Mouse (Mus musculus) embryonic facial prominence, embryonic 13.5 days (tissue): ENCODE results near the gene Ghrh. TPM values are rescaled to one million over a fixed set of nuclear protein-coding genes. Genes with fewer than 3 reads are reported as not detected.

Experiments
- ATAC-seq: fragments of 200-750 bp; cut with Nextera tagmentation; 2 replicates; pipeline ENCODE4 v1.8.0; 2017; ENCODE audit warnings: low read depth; ENCODE audit not compliant: insufficient number of reproducible peaks, insufficient read depth, low FRiP score, low TSS enrichment
- H3K27ac ChIP-seq: fragments of 300-500 bp; sonication (generic); 2 replicates; pipeline ENCODE4 v1.5.1; 2015; ENCODE audit warnings: moderate library complexity, mild to moderate bottlenecking, inconsistent platforms
- H3K27me3 ChIP-seq: fragments of 300-500 bp; sonication (generic); 2 replicates; pipeline ENCODE4 v1.6.1; 2015; ENCODE audit warnings: mild to moderate bottlenecking, inconsistent platforms
- H3K36me3 ChIP-seq: fragments of 300-500 bp; sonication (generic); 2 replicates; pipeline ENCODE4 v1.6.1; 2015; ENCODE audit warnings: mild to moderate bottlenecking, inconsistent platforms
- H3K4me1 ChIP-seq: fragments of 300-500 bp; sonication (generic); 2 replicates; pipeline ENCODE4 v1.6.1; 2015; ENCODE audit warnings: inconsistent platforms
- H3K4me2 ChIP-seq: fragments of 300-500 bp; sonication (generic); 2 replicates; pipeline ENCODE4 v1.6.1; 2015; ENCODE audit warnings: moderate library complexity, mild to moderate bottlenecking, inconsistent platforms
- H3K4me3 ChIP-seq: fragments of 300-500 bp; sonication (generic); 2 replicates; pipeline ENCODE4 v1.5.1; 2015; ENCODE audit warnings: mild to moderate bottlenecking, inconsistent platforms
- H3K9ac ChIP-seq: fragments of 300-500 bp; sonication (generic); 2 replicates; pipeline ENCODE4 v1.6.1; 2015; ENCODE audit warnings: mild to moderate bottlenecking, inconsistent platforms
- H3K9me3 ChIP-seq: fragments of 300-500 bp; sonication (generic); 2 replicates; pipeline ENCODE4 v1.6.1; 2016; ENCODE audit warnings: inconsistent platforms
- WGBS: fragments of 180-500 bp; shearing (Covaris S2); methylation state at CpG from one replicate; pipeline ENCODE4 v1.1.7; 2015; ENCODE audit warnings: mixed read lengths; 5-methylcytosine and 5-hydroxymethylcytosine counted together
- polyA plus RNA-seq: library from polyadenylated mRNA; unstranded; fragments of >200 nt; fragmentation: Nextera tagmentation; extraction: Ambion mirVana; gene quantifications from 2 replicates; pipeline ENCODE4 v1.2.1, GENCODE M21; 2015

Gene Ghrh
- polyA plus RNA-seq, 1 experiment from 2014 or later: 1.3 TPM

GRCm38 (mm10) chr2:157375051-157375450 lies 27.7 kb upstream of the Ghrh start:
- Histone ChIP-seq H3K4me2 (no peak overlapping the region), H3K9me3 (no peaks in the 10 kb centered on the region), H3K36me3 (peaks cover 13% of the 10 kb centered on the region), H3K4me1 (peaks cover 15% of the 10 kb centered on the region), H3K27me3 (no peaks in the 10 kb centered on the region), H3K4me3 (no peak overlapping the region), H3K9ac (no peak overlapping the region), H3K27ac (no peak overlapping the region)
- no peak for ATAC-seq
- 45% methylated on average over 8 of the region's 8 CpGs for WGBS

DNA sequence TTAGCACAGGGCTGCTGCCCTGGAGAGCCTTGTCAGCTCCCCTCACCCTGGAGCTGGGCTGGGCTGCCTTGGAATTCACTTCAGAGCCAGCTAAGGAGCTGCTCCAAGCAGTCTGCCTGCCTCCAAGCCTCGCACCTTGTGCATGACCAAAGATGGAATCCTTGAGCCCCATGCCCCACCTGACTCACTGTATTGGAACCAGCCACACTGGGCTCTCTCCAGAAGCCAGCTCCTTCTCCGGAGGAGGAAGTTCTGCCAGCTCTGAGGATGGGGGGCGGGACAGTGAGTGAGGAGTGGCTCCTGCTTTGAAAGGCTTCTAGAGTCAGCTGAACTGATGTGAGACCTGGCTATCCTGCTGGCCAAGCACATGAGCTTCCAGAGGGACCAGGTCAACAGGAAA lies 26.4 kb upstream of the Ghrh start:
- H3K9ac ChIP-seq: no peak overlapping the region
- peaks cover 6% of the 10 kb centered on the region; the same call in 1 of the 2 replicates for H3K36me3 ChIP-seq
- H3K4me2 ChIP-seq: no peak overlapping the region
- H3K27me3 ChIP-seq: no peaks in the 10 kb centered on the region
- 81% methylated on average over 3 of the region's 3 CpGs for WGBS
- ATAC-seq: no peak
- H3K27ac ChIP-seq: no peak overlapping the region
- no peaks in the 10 kb centered on the region for H3K9me3 ChIP-seq
- H3K4me3 ChIP-seq: no peak overlapping the region
- peaks cover 18% of the 10 kb centered on the region for H3K4me1 ChIP-seq

DNA sequence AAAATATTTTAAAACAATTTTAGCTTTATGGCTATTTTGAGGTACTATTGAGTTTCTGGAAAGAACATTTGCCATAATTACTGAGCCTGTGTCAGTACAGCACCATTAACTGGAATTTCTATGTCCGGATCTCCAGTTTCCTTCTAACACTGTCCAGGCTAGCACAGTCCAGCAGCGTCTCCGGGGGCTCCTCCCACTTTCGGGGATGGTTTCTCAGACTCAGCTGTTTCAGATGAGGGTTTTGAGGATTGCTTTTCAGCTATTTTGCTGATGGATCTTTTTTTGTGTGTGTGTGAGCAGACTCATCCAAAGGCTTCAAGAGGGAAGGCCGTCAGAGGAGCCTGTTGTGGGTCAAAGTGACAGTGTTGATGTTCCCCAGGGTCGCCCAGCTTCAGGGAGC lies 24.4 kb upstream of the Ghrh start:
- Histone ChIP-seq H3K9ac (no peak overlapping the region), H3K27me3 (no peaks in the 10 kb centered on the region), H3K9me3 (no peaks in the 10 kb centered on the region), H3K4me2 (no peak overlapping the region), H3K36me3 (peaks cover 6% of the 10 kb centered on the region; the same call in 1 of the 2 replicates), H3K27ac (no peak overlapping the region), H3K4me1 (peaks cover 29% of the 10 kb centered on the region), H3K4me3 (no peak overlapping the region)
- 66% methylated on average over 6 of the region's 6 CpGs for WGBS
- no peak for ATAC-seq

GRCm38 (mm10) chr2:157367991-157368390 lies 20.7 kb upstream of the Ghrh start:
- 5% methylated on average over 13 of the region's 13 CpGs for WGBS

GRCm38 (mm10) chr2:157367184-157367893 lies 20.0 kb upstream of the Ghrh start, which contains the start of gene Manbal:
Manbal (plus strand) TSS chr2:157367594.
- Histone ChIP-seq H3K4me1 (peaks cover 18% of the 10 kb centered on the region), H3K9ac (peak within 1 kb of the TSS; percentile 97), H3K27me3 (no peaks in the 10 kb centered on the region), H3K9me3 (no peaks in the 10 kb centered on the region), H3K4me3 (peak within 1 kb of the TSS; percentile 86), H3K27ac (peak within 1 kb of the TSS; percentile 93), H3K4me2 (peak within 1 kb of the TSS; percentile 83), H3K36me3 (no peaks in the 10 kb centered on the region)
- ATAC-seq: peak; percentile 74
- 4% methylated on average over 42 of the region's 42 CpGs for WGBS

More at GRCm38 (mm10) chr2:157367991-157368390, 20.7 kb upstream of the Ghrh start:
- peak overlapping the region; percentile 93 for H3K27ac ChIP-seq
- peak overlapping the region; percentile 97 for H3K9ac ChIP-seq
- ATAC-seq: no peak
- no peaks in the 10 kb centered on the region for H3K36me3 ChIP-seq
- H3K27me3 ChIP-seq: no peaks in the 10 kb centered on the region
- peak overlapping the region; percentile 86 for H3K4me3 ChIP-seq
- peaks cover 16% of the 10 kb centered on the region for H3K4me1 ChIP-seq
- H3K4me2 ChIP-seq: peak overlapping the region; percentile 83
- no peaks in the 10 kb centered on the region for H3K9me3 ChIP-seq

DNA sequence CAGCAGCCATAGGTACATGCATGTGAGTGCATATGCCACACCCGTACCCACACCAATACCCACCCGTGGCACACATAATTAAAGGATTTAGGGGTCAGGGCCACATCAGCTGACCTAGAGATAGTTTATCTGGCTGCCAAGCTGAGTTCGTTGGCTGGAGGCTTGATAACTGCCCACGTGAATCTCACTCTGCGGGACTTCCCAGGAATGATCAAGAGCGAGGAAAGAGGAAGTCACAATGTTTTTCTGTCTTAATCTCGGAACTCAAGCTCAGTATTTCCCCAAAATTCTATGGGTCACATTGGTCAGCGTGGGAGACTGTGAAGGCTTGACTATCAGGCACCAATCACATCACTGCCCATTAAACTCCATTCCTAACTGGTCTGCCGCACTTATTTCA lies 19.5 kb upstream of the Ghrh start:
- Histone ChIP-seq H3K4me3 (peak overlapping the region; percentile 86), H3K4me2 (peak overlapping the region; percentile 83), H3K36me3 (no peaks in the 10 kb centered on the region), H3K9ac (peak overlapping the region; percentile 97; the same call in 1 of the 2 replicates), H3K27ac (no peak overlapping the region), H3K9me3 (no peaks in the 10 kb centered on the region), H3K4me1 (peaks cover 19% of the 10 kb centered on the region), H3K27me3 (no peaks in the 10 kb centered on the region)
- 80% methylated on average over 9 of the region's 9 CpGs for WGBS
- ATAC-seq: no peak

- H3K4me3 ChIP-seq: no peak overlapping the region
- H3K9me3 ChIP-seq: no peaks in the 10 kb centered on the region
- peaks cover 9% of the 10 kb centered on the region for H3K4me1 ChIP-seq
- H3K27ac ChIP-seq: no peak overlapping the region
- no peak for ATAC-seq
- no peak overlapping the region for H3K9ac ChIP-seq
- no peak overlapping the region for H3K4me2 ChIP-seq
- H3K27me3 ChIP-seq: no peaks in the 10 kb centered on the region
- H3K36me3 ChIP-seq: no peaks in the 10 kb centered on the region
- WGBS: 60% methylated on average over 3 of the region's 3 CpGs
Measured at GRCm38 (mm10) chr2:157363031-157363430, 15.7 kb upstream of the Ghrh start.

DNA sequence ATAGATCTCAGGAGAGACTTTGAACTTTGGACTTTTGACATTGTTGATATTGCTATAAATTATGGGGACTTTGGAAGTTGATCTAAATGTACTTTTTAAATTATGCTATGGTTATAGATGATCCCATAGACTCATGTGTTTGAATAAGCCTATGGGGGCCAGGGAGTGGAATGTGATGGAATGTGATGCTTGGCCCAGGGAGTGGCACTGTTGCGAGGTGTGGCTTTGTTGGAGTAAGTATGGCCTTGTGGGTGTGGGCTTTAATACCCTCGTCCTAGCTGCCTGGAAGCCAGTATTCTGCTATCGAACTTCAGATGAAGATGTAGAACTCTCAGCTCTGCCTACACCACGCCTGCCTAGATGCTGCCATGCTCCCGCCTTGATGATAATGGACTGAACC lies 12.7 kb upstream of the Ghrh start:
- no peak for ATAC-seq
- no peak overlapping the region for H3K27ac ChIP-seq
- 83% methylated on average over 5 of the region's 5 CpGs for WGBS
- no peak overlapping the region for H3K4me3 ChIP-seq
- no peaks in the 10 kb centered on the region for H3K27me3 ChIP-seq
- no peak overlapping the region for H3K4me2 ChIP-seq
- H3K9ac ChIP-seq: no peak overlapping the region
- 0 out of 2 replicates have a peak, but pooled peaks cover 3% of the 10 kb centered on the region for H3K4me1 ChIP-seq
- H3K9me3 ChIP-seq: no peaks in the 10 kb centered on the region
- H3K36me3 ChIP-seq: no peaks in the 10 kb centered on the region

- Histone ChIP-seq H3K4me3 (no peak overlapping the region), H3K36me3 (no peaks in the 10 kb centered on the region), H3K4me1 (no peaks in the 10 kb centered on the region), H3K9me3 (no peaks in the 10 kb centered on the region), H3K9ac (no peak overlapping the region), H3K27ac (no peak overlapping the region), H3K27me3 (no peaks in the 10 kb centered on the region), H3K4me2 (no peak overlapping the region)
- no peak for ATAC-seq
- 35% methylated on average over 3 of the region's 3 CpGs for WGBS
Measured at GRCm38 (mm10) chr2:157354106-157354505, 6.8 kb upstream of the Ghrh start.

- no peak overlapping the region for H3K27ac ChIP-seq
- 71% methylated on average over 4 of the region's 4 CpGs for WGBS
- no peaks in the 10 kb centered on the region for H3K4me1 ChIP-seq
- no peak overlapping the region for H3K4me2 ChIP-seq
- no peak overlapping the region for H3K9ac ChIP-seq
- ATAC-seq: no peak
- no peaks in the 10 kb centered on the region for H3K36me3 ChIP-seq
- H3K9me3 ChIP-seq: no peaks in the 10 kb centered on the region
- H3K4me3 ChIP-seq: no peak overlapping the region
- H3K27me3 ChIP-seq: no peaks in the 10 kb centered on the region
Measured at GRCm38 (mm10) chr2:157353183-157353582, 5.9 kb upstream of the Ghrh start.

DNA sequence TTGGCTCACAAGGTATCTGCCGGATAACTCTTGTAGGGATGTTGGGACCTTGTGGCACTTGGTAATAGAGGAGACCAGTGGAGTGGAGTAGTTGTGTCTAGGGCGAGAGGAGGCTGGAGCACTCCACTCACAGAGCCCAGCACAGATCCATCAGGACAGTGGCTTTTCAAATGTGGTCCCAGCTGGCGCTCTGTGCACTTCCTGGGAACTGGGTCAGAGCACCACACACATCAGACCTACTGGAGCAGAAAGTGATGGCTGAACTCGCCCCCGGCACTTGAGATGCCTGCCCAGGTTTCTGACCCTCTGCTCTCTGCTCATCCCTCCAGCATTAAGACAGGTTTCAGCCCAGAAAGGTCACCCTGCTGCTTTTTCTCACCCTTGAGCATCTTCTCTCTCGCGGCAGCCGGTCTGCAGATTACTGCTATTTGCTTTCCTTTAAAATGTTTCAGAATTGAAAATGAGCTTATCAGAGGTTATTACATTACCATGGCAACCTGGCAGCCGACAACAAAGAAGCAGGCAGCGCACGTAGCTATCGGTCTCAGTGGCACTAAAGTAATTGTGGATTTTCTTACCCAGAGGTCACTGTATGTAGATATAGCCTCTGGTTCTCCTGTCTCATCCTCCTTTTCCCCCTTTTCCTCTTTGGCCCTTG lies 1.9 kb upstream of the Ghrh start:
- no peak overlapping the region for H3K27ac ChIP-seq
- H3K4me2 ChIP-seq: no peak overlapping the region
- H3K9ac ChIP-seq: no peak overlapping the region
- no peak for ATAC-seq
- no peaks in the 10 kb centered on the region for H3K27me3 ChIP-seq
- H3K4me1 ChIP-seq: peaks cover 8% of the 10 kb centered on the region
- 67% methylated on average over 12 of the region's 12 CpGs for WGBS
- no peaks in the 10 kb centered on the region for H3K36me3 ChIP-seq
- no peaks in the 10 kb centered on the region for H3K9me3 ChIP-seq
- no peak overlapping the region for H3K4me3 ChIP-seq

DNA sequence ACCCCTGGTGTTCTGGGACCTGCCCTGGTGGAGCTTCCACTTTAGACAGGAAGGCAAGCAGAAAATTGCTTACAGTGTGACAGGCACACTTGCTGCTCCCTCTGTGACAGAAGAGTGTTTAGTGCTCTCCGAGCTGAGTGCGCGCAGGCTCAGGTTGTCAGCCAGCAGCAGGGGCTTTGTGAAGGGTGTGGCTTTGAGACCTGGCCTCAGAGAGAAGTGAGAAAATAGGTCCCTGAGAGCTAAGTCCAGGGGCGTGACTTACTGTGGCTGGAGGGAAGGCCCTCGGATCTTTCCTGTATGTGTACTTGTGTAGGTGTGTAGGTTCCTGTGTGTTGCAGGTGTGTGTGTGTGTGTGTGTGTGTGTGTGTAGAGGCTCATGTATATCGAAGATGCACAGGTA lies 4.0 kb downstream of the Ghrh start:
- no peak overlapping the region for H3K9ac ChIP-seq
- no peak for ATAC-seq
- H3K27me3 ChIP-seq: no peaks in the 10 kb centered on the region
- H3K27ac ChIP-seq: no peak overlapping the region
- no peak overlapping the region for H3K4me3 ChIP-seq
- no peaks in the 10 kb centered on the region for H3K9me3 ChIP-seq
- H3K4me2 ChIP-seq: no peak overlapping the region
- H3K36me3 ChIP-seq: no peaks in the 10 kb centered on the region
- WGBS: 69% methylated on average over 6 of the region's 6 CpGs
- H3K4me1 ChIP-seq: peaks cover 23% of the 10 kb centered on the region
